Mouse (Mus musculus) lung, postnatal 0 days (tissue): ENCODE data around the gene Slc25a13. TPM values are rescaled to one million over a fixed set of nuclear protein-coding genes. Genes with fewer than 3 reads are reported as not detected.

Experiments
- ATAC-seq: fragments of 200-750 bp; cut with Nextera tagmentation; 2 replicates; pipeline ENCODE4 v1.8.0; 2017; ENCODE audit warnings: moderate library complexity
- DNase-seq: peaks from one replicate; pipeline ENCODE4 v3.0.0-alpha.2; 2016; ENCODE audit warnings: low spot score
- H3K27ac ChIP-seq: fragments of 300-500 bp; sonication (generic); 2 replicates; pipeline ENCODE4 v1.5.1; 2014; ENCODE audit warnings: antibody characterized with exemption, mild to moderate bottlenecking, low read length, mixed read lengths
- H3K27me3 ChIP-seq: fragments of 300-500 bp; sonication (generic); replicated peaks from 2 replicates; pipeline ENCODE4 v1.6.1; 2014; ENCODE audit warnings: low read length, mixed read lengths; ENCODE audit not compliant: insufficient read depth
- H3K36me3 ChIP-seq: fragments of 300-500 bp; sonication (generic); 2 replicates; pipeline ENCODE4 v1.6.1; 2014; ENCODE audit warnings: low read length, mixed read lengths; ENCODE audit not compliant: insufficient read depth
- H3K4me1 ChIP-seq: fragments of 300-500 bp; sonication (generic); 2 replicates; pipeline ENCODE4 v1.6.1; 2014; ENCODE audit warnings: antibody characterized with exemption, low read depth, low read length, mixed read lengths; ENCODE audit not compliant: insufficient read depth
- H3K4me2 ChIP-seq: fragments of 300-500 bp; sonication (generic); replicated peaks from 2 replicates; pipeline ENCODE4 v1.6.1; 2014; ENCODE audit warnings: low read depth, mild to moderate bottlenecking, low read length, moderate library complexity, mixed read lengths
- H3K4me3 ChIP-seq: fragments of 300-500 bp; sonication (generic); 2 replicates; pipeline ENCODE4 v1.5.1; 2014; ENCODE audit warnings: low read depth, low read length
- H3K9ac ChIP-seq: fragments of 300-500 bp; sonication (generic); replicated peaks from 2 replicates; pipeline ENCODE4 v1.6.1; 2014; ENCODE audit warnings: low read depth, mild to moderate bottlenecking
- H3K9me3 ChIP-seq: fragments of 300-500 bp; sonication (generic); 2 replicates; pipeline ENCODE4 v1.6.1; 2016; ENCODE audit warnings: low read length, mixed read lengths
- CTCF ChIP-seq: IDR thresholded peaks from 2 replicates; pipeline ENCODE4 v1.5.1; 2016; ENCODE audit warnings: antibody characterized with exemption, mild to moderate bottlenecking
- EP300 ChIP-seq: IDR thresholded peaks from 2 replicates; pipeline ENCODE4 v1.6.1; 2016; ENCODE audit warnings: antibody characterized with exemption, mild to moderate bottlenecking, control low read depth
- WGBS: fragments of 180-500 bp; shearing (Covaris S2); extraction: QIAGEN DNeasy Blood & Tissue Kit; methylation state at CpG from one replicate; pipeline ENCODE4 v1.1.7; 2014; 5-methylcytosine and 5-hydroxymethylcytosine counted together
- polyA plus RNA-seq: library from polyadenylated mRNA; unstranded; fragments of >200 nt; fragmentation: Nextera tagmentation; extraction: Ambion mirVana; gene quantifications from 2 replicates; pipeline ENCODE4 v1.2.1, GENCODE M21; 2015

The Slc25a13 gene
- polyA plus RNA-seq, 1 experiment from 2014 or later: 7.1 TPM

DNA sequence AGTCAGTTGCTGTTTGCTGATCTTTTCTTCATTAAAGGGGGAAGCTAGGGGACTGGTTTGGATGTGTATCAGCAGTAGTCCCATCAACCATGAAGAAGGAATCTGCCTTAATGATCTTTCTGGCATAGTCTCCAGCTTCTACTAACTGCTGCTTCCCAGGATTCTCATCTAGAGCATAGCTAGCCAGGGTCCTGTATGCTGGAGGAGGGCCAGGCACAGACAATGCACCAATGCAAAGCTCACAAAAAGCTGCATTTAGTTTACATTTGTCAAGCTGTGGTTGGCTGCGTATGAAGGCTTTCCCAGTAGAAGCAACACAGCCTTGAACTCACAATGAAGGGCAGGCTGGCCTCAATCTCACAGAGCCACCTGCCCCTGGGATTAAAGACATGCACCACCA lies 136.5 kb downstream of the Slc25a13 start:
- Histone ChIP-seq H3K27ac (no peak overlapping the region), H3K4me1 (no peaks in the 10 kb centered on the region), H3K9me3 (no peaks in the 10 kb centered on the region), H3K36me3 (no peaks in the 10 kb centered on the region), H3K4me3 (no peak overlapping the region), H3K4me2 (no peak overlapping the region), H3K27me3 (no peaks in the 10 kb centered on the region), H3K9ac (no peak overlapping the region)
- ATAC-seq (no peak), DNase-seq (no peak)
- 63% methylated on average over 1 of the region's 1 CpGs for WGBS
- no peak for TF ChIP-seq EP300
- TF ChIP-seq CTCF: no peak

DNA sequence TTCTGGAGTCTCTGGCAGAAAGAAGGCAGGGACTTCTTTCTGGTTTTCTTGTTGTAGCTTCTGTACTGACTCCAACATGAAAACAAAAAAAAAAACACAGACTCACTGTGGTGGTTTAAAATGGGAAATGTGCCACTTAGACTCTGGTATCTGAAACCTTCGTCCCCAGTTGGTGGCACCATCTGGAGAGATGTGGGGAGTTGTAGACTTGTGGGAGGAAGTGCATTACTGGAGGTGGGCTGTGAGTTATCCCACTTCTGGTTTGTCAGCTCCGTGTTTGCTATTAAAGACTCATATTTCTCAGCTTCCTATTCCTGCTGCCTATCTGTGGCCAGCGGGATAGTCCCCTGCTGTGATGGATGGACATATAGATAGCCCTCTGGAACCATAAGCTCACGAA lies 139.7 kb downstream of the Slc25a13 start:
- DNase-seq (no peak), ATAC-seq (no peak)
- WGBS: 61% methylated on average over 4 of the region's 4 CpGs

DNA sequence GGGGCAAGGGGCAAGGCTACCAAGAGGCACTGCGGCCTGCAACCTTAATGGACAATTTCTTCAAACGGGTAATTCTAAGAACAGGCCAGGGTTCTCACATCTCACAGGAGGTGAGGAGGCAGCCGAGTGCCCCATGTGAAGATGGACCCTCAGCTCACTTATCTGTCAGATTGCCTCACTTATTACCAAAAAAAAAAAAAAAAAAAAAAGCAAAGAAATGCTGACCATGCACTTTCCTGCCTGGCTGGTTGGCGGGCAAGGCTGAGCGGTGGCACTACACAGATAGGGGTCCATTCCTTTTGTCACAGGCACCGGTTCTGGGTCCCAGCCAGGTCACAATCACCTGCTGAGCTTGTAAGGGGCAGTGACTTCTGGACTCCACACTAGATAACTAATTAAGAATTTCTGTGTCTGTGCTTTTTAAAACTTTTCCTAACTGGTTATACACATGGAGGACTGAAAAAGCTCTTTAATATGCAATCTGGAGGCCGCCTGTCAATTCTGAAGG lies 141.0 kb downstream of the Slc25a13 start:
- no peaks in the 10 kb centered on the region for H3K36me3 ChIP-seq
- H3K4me1 ChIP-seq: no peaks in the 10 kb centered on the region
- DNase-seq (no peak), ATAC-seq (no peak)
- TF ChIP-seq CTCF (no peak), EP300 (no peak)
- H3K4me3 ChIP-seq: no peak overlapping the region
- H3K27me3 ChIP-seq: no peaks in the 10 kb centered on the region
- H3K9me3 ChIP-seq: no peaks in the 10 kb centered on the region
- no peak overlapping the region for H3K4me2 ChIP-seq
- 85% methylated on average over 7 of the region's 7 CpGs for WGBS
- H3K9ac ChIP-seq: no peak overlapping the region
- no peak overlapping the region for H3K27ac ChIP-seq

More for the DNA sequence above, 139.7 kb downstream of the Slc25a13 start:
- H3K9me3 ChIP-seq: no peaks in the 10 kb centered on the region
- no peak overlapping the region for H3K4me2 ChIP-seq
- TF ChIP-seq EP300 (no peak), CTCF (no peak)
- H3K9ac ChIP-seq: no peak overlapping the region
- H3K4me1 ChIP-seq: no peaks in the 10 kb centered on the region
- no peaks in the 10 kb centered on the region for H3K36me3 ChIP-seq
- no peak overlapping the region for H3K4me3 ChIP-seq
- no peaks in the 10 kb centered on the region for H3K27me3 ChIP-seq
- H3K27ac ChIP-seq: no peak overlapping the region

DNA sequence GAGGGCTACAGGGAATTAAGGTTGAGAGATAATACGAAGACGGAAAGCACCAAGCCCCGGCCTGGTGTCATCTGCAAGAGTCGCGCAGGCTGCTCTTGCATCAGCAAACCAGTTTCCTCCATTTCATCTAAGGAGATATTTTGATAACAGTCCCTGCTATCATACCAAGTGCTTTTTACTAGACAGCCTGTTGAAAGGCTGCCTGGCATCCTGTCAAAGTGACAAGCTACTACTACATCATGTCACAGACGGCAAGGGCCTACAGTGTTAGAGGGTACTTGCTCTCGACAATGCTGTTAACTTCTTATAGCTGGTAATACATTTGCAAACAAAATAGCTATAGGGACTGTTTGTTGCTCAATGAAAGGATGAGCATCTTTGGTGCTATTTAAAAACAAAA lies 145.9 kb downstream of the Slc25a13 start:
- no peak overlapping the region for H3K27ac ChIP-seq
- no peak overlapping the region for H3K4me2 ChIP-seq
- TF ChIP-seq EP300: no peak
- no peak for TF ChIP-seq CTCF
- no peaks in the 10 kb centered on the region for H3K27me3 ChIP-seq
- H3K9ac ChIP-seq: no peak overlapping the region
- WGBS: 68% methylated on average over 7 of the region's 7 CpGs
- DNase-seq (no peak), ATAC-seq (no peak)
- H3K4me1 ChIP-seq: no peaks in the 10 kb centered on the region
- no peaks in the 10 kb centered on the region for H3K9me3 ChIP-seq
- no peak overlapping the region for H3K4me3 ChIP-seq
- no peaks in the 10 kb centered on the region for H3K36me3 ChIP-seq

DNA sequence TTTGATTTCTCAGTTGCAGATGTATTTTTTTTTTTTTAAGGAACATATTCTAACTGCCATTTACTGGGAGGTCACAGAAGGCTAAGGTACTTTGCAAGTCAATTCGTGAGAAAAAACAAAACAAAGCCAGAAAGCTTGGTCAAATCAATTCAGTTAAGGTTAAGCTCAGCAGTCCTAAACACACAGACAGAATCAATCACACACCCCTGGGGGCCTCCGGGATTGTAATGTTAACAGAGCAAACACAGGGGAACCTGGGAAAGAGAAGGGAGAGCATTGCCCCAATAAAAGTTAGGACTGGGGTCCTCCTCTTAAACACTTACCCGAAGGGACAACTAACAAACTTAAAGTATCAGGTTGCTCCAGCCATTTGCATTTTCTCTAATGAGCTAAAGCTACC lies 147.0 kb downstream of the Slc25a13 start:
- WGBS: 19% methylated on average over 3 of the region's 3 CpGs
- Histone ChIP-seq H3K9me3 (no peaks in the 10 kb centered on the region), H3K4me2 (no peak overlapping the region), H3K4me3 (no peak overlapping the region), H3K27ac (no peak overlapping the region), H3K4me1 (no peaks in the 10 kb centered on the region), H3K27me3 (no peaks in the 10 kb centered on the region), H3K36me3 (no peaks in the 10 kb centered on the region), H3K9ac (no peak overlapping the region)
- ATAC-seq (no peak), DNase-seq (no peak)
- TF ChIP-seq CTCF: no peak
- TF ChIP-seq EP300: no peak

DNA sequence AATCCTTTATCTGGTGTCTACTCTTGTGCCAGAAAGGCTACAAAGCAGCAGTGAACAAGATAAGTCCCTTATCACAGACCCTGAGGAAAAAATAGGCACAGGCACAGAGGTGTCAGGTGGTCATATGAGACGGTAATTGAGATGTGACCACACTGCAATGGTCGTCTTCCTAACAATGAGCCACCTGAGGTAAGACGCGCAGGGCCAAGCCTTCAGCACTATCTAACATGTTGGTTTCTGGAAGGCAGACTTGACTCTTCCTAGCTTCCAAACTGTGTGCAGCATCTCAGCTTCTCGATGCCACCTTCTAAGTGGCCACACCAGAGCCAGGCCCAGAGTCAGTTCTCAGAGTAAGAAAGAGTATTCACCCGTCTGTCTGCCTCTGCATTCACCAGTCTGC lies 149.8 kb downstream of the Slc25a13 start:
- no peak overlapping the region for H3K27ac ChIP-seq
- H3K36me3 ChIP-seq: no peaks in the 10 kb centered on the region
- no peaks in the 10 kb centered on the region for H3K4me1 ChIP-seq
- H3K27me3 ChIP-seq: no peaks in the 10 kb centered on the region
- H3K4me2 ChIP-seq: no peak overlapping the region
- H3K9ac ChIP-seq: no peak overlapping the region
- H3K9me3 ChIP-seq: no peaks in the 10 kb centered on the region
- no peak for DNase-seq
- H3K4me3 ChIP-seq: no peak overlapping the region
- ATAC-seq: no peak
- TF ChIP-seq EP300: no peak
- no peak for TF ChIP-seq CTCF
- WGBS: 82% methylated on average over 6 of the region's 6 CpGs

DNA sequence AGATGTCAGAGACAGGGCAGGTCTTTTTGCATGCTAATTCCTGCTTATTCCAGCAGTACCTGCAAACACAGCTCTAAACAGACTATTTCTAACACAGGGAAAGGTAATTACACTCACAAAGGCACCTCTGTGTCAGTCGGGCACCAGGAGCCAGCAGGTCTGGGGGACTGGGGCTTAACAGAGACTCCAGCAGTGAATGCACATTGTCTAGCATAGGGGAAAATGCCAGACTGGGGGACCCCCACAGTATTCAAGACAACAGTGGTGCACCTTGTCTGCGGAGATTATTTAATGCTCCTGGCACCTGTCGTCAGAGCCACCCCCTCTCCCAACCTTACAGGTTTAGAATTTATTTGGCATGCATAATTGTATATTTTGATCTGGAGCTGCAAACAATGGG lies 158.4 kb downstream of the Slc25a13 start:
- Histone ChIP-seq H3K9ac (no peak overlapping the region), H3K4me2 (no peak overlapping the region), H3K9me3 (no peaks in the 10 kb centered on the region), H3K36me3 (no peaks in the 10 kb centered on the region), H3K27ac (no peak overlapping the region), H3K4me1 (no peaks in the 10 kb centered on the region), H3K4me3 (no peak overlapping the region), H3K27me3 (no peaks in the 10 kb centered on the region)
- ATAC-seq: no peak
- no peak for TF ChIP-seq CTCF
- no peak for TF ChIP-seq EP300
- WGBS: 68% methylated on average over 3 of the region's 3 CpGs
- DNase-seq: no peak
